Mouse (Mus musculus): ENCODE measurements at regions not wholly inside any gene's neighbourhood (a gene's known extent, or its start where the extent isn't known, plus 50 kb on each side); places are given as distances from the start of the nearest gene placed in this dataset.
A peak's percentile ranks its signal among the peaks of the same experiment; 100 is the strongest.

DNA sequence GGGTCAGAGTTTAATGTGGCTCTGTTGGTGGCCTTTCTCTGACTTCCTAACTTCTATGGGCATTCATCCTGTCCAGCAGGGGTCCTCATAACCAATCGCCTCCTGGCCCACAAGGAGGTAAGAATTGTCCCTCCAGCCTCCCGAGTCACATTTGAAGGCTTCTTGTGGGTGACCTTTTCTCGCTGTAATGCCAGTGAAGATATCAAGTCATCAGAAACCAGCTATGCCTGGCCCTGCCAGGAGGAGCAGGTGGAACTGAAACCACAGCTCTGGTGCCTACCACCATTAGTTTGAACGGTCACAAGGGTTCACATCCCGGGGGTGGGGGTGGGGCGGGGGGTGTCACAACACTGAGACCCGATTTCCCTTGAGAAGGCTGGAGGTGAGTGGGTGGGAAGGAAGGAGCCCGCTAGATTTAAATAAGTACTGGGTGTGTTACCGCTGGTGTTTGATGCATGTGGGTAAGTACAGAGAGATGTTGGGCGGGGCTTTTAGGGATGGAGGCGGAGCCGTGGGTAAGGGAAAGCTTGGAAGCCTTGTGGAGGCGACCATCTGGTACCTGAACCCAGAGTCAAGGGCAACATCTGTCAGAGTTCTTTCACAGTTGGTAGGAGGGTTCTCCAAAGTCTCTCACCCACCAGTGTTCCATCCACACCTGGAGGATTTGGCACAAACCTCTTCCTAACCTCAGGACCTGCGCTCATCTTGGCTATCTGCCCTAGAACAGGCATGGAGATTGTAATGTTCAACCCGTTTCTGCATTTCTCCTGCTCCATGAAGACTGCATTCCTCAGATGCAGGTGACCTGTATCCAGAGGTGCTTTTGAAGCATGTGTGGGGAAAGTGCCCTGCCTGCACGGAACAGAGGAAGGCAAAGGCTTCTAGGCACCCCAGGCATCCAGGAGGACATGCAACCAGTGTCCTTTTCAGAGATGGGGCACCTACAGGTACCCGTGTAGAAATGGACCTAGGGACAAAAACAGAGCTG is 128.2 kb downstream of the Cd24a start:
- TF ChIP-seq MAZ (IDR thresholded peaks at IDR 0.05; ENCODE audit: low read depth, low read length) (no peak; the same call in 1 of the 2 replicates), ZNF384 (IDR thresholded peaks at IDR 0.05; ENCODE audit: low read depth, low read length) (no peak), USF2 (conservative IDR thresholded peaks at IDR 0.05; ENCODE audit: low read depth, low read length) (no peak), ZMIZ1 (IDR thresholded peaks at IDR 0.05; ENCODE audit: low read depth, low read length) (peak; percentile 78; the same call in 1 of the 2 replicates), POLR2A (IDR thresholded peaks at IDR 0.05; ENCODE audit: low read depth, low read length) (peak; percentile 63; the same call in 1 of the 2 replicates), EP300 (IDR thresholded peaks at IDR 0.05; ENCODE audit: low read length) (peak; percentile 59)
